Mouse (Mus musculus): ENCODE data around the gene Wfdc21.
A peak's percentile ranks its signal among the peaks of the same experiment; 100 is the strongest.

The Wfdc21 gene

DNA sequence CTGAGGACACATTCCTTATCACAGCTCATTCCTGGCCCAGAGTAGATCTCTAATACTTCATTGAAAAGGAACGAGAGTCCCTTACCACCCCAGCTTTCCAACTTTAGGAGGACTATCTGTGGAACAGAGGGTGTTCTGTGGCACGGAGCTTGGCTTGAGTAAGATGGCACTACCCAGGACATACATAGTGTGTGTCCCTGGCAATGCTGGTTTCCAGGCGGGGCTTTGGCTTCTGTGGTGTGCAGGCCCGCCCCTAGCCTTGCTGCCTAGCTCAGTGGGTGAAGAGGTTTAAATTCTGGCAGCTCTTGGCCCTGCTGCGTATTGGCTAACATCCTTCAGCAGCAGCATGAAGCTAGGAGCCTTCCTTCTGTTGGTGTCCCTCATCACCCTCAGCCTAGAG is at the start of gene Wfdc21:
Gene Wfdc21, plus strand, starts transcription at position 260 of the 400 bp plus-strand sequence.
- DNase-seq: peak; percentile 24

- DNase-seq: peak; percentile 8
Measured at GRCm38 (mm10) chr11:83703705-83704104, 43.0 kb upstream of the Wfdc21 start, which contains the start of gene Wfdc17. Gene Wfdc17, plus strand, starts transcription at chr11:83703991.

GRCm38 (mm10) chr11:83708715-83709114 is 38.0 kb upstream of the Wfdc21 start, which contains the start of gene Wfdc18:
Gene Wfdc18, plus strand, starts transcription at chr11:83709015.
- no peak for DNase-seq

GRCm38 (mm10) chr11:83709683-83710082 is 37.1 kb upstream of the Wfdc21 start:
- DNase-seq: no peak

- no peak for DNase-seq
Measured at GRCm38 (mm10) chr11:83712671-83713070, 34.1 kb upstream of the Wfdc21 start.

DNA sequence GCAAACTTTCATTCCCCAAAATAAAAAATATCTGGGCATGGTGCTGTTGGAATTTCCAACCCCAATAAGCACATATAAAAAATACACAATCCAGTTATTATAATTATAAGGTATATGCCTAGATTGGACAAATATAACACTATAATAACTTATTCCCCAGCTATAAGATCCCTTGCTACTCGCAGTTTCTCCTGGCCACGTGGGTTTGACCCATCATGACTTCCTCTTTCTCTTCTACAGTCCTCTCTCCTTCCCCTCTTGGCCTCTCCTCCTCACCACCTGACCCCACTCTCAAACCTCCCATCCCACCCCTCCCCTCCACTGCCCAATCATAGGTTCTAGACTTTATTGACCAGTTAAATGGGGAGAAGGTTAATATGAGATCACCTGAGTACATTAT is 32.8 kb upstream of the Wfdc21 start:
- DNase-seq: peak; percentile 28

DNA sequence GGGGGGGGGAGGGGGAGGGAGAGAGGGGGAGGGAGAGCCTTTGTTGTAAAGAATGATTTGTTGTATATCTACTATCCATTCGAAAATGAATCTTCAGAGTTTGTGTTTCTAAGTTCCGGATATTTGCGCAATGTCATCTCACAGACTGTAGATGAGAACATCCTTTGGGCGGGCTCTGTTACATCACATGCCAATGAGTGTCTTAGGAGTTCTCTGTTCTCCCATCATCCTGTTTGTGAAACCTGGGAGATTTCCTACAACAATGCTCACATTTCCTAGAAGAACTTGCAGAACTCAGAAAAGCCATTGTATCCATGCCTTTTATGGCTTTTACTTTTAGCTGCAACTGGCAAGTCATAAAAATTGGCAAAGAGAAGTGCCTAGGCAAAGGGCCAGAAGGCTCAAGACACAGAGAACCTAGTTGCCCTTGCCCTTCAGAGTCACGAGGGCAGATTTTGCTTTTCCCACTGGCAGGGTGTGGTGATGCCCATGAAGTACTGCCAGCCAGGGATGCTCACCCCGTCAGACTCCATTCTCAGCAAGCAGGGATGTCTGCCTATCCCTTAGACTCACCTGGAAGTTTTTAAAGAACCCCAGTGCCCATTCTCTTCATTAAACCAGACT is 29.6 kb upstream of the Wfdc21 start:
- peak; percentile 70 for DNase-seq

DNA sequence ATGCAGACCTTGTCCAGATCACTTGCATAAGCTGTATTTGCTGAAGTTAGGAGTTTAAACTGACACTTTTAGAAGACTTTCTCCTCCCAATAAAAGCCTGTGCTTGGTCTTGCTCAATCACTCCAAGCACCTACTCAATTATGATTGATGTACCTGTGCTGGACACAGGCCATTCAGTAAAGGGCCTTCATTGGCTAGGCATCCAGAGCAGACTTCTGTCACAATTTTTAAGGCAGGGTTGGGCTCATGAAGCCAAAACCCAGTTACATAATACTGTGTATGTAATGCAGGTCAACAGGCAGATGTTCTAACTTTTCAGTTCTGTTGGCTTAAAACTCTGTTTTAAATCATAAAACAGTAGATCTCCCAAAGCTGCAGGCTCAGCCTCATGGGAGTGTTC is 26.0 kb upstream of the Wfdc21 start:
- DNase-seq: peak; percentile 49

GRCm38 (mm10) chr11:83728757-83729432 is 17.8 kb upstream of the Wfdc21 start:
- peak; percentile 23 for DNase-seq

DNA sequence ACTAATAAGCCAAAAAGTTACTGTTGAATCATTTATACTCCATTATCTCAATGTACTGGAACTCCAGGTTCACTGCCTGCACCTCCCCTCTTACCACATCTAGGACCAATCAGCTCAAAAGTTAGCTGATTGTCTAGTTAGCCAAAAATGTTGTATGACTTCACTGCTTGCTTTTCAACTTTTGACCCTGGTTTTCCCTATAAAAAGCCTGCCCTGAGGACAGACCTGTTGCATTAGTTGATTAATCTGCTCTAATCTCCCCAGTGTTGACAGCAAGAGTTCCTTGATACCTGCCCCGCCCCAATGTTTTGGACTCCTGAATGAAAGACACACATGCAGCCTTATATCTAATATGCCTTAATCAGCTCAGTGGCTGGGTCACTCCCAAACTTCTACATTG is 15.6 kb upstream of the Wfdc21 start:
- DNase-seq: no peak

GRCm38 (mm10) chr11:83733071-83733640 is 13.6 kb upstream of the Wfdc21 start:
- no peak for DNase-seq

GRCm38 (mm10) chr11:83734215-83734614 is 12.5 kb upstream of the Wfdc21 start:
- DNase-seq: peak; percentile 32

DNA sequence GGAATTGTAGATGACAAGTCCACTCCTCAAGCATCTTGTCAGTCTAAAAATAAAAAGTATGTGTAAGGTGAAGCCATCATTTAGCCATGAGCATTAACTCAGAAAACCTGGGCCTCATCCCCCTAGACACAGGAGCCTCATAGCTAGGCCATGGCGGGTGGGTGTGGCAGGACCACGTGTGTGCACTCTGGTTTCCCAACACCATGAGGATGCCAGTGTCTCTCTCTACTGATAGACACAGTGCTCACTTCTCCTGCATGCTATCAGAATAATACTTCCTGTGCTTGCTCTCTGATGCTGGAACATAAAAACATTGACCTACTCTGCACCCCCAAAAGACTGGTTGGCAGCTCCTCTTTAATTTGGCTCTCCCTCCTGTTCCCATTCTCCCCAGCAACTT is 10.9 kb upstream of the Wfdc21 start:
- DNase-seq: no peak

GRCm38 (mm10) chr11:83737109-83737558 is 9.6 kb upstream of the Wfdc21 start:
- DNase-seq: peak; percentile 38

DNA sequence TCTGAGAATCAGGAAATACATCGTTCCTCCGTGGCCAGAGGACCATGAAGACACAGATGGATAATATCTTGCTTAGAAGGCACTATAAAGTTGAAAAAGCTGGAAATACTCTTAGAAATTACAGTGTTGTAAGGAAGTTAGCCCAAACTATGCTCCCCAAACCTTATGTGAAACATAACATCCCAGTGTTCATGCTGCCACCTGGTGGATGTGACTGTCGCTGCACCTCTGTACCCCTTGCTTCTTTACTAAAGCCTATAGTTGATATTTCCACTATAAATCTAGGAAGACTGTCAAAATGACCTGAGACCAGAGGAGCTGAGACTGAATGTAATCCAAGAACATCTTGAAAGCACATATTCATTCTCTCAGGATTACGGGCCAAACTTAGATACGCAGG is 7.5 kb upstream of the Wfdc21 start:
- DNase-seq: peak; percentile 90

- peak; percentile 39 for DNase-seq
Measured at GRCm38 (mm10) chr11:83740443-83740991, 6.2 kb upstream of the Wfdc21 start.

- no peak for DNase-seq
Measured at GRCm38 (mm10) chr11:83741841-83742240, 4.9 kb upstream of the Wfdc21 start.

DNA sequence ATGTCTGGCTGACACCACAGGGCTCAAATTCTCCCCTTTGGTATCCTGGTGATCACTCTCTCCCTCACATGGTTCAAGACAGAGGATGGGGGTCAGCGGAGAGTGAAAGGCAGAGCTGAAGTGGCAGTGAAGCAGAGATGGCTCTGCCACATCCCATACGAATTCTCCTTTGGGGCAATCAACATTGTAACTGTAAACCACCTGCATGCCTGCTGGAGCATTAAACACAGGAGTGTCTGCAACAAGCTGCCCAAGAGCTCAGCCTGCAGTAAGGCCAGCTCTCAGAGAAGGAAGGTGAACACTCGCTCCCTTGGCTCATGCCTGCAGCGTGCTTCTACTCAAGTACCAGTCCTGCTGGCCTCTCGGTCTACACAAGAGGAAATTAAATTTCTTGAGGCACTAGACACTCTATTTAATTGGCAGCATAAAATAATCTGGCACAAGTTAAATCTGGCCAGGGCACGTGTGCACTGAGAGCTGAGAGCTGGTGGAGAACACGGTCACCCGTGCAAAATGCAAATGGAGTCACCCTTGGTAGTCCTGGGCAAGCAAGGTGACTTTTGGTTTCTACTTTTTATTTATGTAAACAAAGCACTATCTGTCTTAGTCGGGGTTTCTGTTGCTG is 3.9 kb upstream of the Wfdc21 start:
- peak; percentile 49 for DNase-seq

DNA sequence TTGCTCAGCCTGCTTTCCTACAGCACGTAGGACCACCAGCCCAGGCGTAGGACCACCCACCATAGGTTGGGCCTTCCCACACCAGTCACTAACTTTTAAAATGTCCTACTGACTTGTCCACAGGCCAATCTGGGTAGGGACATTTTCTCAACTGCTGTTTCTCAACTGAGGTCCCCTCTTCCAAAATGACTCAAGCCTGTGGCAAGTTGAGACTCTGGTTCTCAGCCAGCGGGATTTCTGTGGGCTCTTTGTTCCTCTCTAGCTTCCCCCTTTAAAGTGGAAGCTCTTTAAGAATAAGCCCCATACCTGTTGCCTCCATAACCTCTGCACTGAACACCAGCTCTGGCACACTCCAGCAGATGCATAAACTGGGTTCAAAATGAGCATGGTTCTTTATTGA is 3.2 kb upstream of the Wfdc21 start:
- peak; percentile 38 for DNase-seq

DNA sequence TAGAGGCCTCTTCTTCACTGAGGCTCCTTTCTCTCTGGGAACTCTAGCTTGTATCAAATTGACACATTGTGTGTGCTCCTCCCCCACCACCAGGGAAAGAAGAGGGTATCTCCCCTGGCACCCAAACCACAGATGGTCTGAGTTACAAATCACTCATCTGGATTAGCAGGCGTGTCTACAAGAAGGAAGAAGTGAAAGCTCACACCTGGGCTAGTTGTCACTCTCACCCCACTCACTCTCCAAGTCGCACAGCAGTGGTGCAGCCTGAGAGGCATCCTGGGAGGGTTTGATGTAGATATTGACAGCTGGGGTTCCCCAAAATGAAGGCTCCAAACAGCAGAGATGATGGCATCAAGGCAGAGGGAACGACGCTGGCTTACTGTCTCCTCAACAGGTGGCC is 588 bp upstream of the Wfdc21 start:
- DNase-seq: peak; percentile 24

DNA sequence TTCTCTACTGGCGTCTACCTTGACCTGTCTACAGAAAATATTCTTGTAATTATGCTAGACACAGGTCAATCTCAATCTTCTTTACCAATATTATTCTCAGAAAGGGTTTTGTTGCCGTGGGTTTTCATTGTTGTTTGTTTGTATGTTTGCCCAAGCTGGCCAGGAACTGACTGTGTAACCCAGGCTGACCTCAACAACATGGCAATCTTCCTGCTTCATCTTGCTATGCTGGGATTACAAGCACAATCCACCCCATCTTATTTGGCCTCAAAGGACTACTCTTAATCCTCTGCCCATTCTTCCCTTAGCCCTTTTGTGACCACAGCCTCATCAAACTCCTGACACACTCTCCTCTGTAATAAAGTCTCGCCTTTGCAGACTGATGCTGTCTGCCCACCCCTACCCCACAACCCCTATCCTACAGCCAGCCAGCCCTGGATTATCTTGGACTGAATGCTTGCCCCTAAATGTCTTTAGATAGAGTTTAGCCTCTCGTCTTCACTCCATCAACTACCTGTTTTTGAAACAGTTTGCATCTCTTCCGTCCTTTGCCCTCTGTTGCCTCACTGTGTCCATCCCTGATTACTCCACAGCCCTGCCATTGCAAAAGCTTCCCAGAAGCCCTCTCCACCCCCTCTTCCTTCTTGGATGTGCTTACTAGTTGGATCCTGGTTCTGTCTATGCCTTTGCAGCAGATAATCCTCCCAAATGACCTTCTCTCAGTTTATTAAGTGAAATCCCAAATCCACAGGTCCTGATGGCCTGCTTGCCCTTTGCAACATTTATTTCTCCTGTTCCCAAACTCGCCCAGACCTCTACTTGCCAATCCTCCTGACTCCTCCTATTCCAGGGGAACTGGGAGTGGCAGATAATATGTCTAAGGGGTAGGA is 881 bp downstream of the Wfdc21 start:
- peak; percentile 20 for DNase-seq

- DNase-seq: peak; percentile 93
Measured at GRCm38 (mm10) chr11:83753581-83754181, 6.9 kb downstream of the Wfdc21 start, which contains the start of gene Heatr6. Gene Heatr6, plus strand, starts transcription at chr11:83753696.

Measured in lung, postnatal 36 days (tissue).